Mouse (Mus musculus): ENCODE measurements at regions not wholly inside any gene's neighbourhood (a gene's known extent, or its start where the extent isn't known, plus 50 kb on each side); places are given as distances from the start of the nearest gene placed in this dataset.
"Not testable (repeated sequence)": the region's sequence is repeated elsewhere in the genome, so short reads cannot be mapped to it uniquely, and the experiment has no call there.

DNA sequence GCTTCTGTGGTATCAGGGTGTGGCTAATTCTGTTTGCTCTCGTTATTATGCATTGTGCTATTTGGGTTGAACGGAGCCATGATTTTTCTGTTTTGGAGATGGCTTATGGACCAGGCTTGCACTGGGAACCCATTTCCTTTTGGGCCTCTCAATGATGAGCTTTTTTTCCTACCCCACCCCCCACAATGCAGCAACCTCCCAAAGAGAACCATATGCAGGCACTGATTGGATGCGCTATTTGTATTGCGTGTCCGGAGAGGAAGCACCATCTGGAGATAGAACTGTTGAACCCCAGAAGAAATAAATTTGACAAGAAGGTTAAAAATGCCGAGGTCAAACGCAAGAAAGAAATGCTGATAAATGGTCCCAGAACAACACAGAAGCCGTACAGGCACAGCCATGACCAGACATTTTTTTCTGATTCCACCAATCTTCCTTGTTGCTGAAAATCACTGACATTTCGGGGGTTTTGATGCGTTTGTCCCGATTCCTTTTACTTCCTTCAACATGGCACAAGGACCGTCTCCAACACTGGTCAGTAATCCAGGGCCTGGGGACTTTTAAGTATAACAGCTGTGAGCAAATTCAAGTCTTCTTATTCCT, 85.3 kb upstream of the Cpsf6 start:
- intact Hi-C loops (cut with DNase I) = no loop called here

DNA sequence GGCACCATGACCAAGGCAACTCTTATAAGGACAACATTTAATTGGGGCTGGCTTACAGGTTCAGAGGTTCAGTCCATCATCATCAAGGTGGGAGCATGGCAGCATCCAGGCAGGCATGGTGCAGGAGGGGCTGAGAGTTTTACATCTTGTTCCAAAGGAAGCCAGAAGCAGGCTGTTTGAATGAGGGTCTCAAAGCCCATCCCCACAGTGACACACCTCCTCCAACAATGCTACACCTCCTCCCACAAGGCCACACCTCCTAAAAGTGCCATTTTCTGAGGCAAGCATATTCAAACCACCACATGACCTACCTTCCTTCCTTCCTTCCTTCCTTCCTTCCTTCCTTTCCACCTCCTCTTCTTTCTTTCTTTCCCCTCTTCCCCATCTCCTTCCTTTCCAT, 84.5 kb upstream of the Cpsf6 start:
- intact Hi-C loops (cut with DNase I) = not testable (repeated sequence)

DNA sequence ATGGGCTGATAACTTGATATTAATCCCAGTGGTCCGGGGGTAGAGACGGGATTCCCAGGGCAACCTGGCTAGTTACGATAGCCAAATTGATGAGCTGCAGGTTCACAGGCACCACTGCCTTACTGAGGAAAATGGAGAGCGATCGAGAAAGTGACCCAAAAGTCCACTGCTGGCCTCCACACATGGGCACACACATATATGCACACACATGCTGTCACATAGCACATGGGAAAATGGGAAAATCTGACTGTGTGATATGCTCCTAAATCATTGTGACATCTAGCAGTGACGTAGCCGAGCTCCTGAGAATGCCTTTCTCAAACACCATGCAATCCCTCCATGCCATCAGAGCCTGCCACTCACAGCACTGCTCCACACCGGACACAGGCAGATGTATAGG, 83.8 kb upstream of the Cpsf6 start:
- intact Hi-C loops (cut with DNase I) = no loop called here

DNA sequence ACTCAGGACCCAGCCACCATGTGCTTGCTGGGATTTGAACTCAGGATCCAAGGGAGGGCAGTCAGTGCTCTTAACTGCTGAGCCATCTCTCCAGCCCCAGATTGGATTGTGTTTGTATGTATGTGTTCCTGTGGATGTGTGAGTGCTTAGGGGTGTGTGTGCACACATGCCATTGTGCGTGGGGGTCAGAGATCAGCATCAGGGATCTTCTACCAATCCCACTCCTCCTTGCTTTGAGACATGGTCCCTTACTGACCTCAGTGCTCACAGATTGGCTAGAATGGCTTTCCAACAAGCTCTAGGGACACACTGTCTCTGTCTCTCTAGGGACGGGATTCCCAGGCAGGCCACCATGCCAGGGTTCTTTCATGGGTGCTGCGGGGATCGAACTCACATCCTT, 83.1 kb upstream of the Cpsf6 start:
- intact Hi-C loops (cut with DNase I) = no loop called here

DNA sequence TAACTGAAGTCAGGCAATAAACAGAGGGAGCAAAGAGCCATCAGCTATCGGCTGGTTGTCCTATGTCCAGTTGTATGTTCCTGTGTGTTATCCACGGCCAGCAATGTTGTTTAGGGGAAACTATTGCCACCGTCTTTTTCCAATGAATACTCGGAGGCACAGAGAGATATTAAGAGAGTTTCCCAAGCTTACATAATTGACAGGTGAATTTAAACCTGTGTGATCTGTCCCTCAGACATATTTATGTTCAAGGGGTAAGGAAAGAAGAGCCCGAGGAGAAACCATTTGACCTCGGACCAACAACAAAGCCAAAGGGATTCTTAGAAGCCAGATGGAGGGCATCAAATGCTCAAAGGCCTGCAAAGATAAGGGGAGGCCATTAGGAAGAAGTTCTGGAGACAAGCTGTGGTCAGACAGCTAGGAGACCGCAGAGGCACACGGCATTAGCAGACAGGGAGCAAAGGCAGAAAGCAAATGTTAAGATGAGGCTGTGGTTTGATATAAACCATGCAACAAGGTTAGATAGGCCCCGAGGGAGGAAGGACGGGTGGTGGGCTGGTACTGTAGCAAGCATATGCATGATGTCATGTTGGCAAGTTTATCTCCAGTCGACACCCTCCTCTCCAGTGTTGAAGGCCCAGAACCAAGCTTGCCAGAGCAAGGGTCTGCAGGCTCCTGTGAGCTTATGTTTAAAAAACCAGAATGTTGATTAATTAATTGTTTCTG, 82.1 kb upstream of the Cpsf6 start:
- intact Hi-C loops (cut with DNase I) = no loop called here

DNA sequence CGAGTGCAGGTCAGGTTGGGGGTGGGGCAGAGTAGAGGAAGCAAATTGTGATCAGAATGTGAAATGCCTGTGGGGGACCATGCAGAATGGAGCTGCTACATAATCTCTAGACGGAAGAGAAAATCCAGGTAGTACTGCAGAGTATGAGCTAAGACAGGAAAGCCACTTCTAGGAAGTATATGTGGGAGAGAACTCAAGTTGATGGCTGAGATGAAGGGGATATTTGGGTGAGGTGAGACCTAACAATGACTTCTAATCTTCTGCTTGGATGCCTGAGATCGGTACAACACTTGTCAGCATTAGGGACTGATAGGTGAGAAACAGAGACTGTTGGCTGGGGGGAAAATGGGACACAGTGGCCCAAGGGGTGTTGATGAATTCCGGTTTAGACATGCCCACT, 81.4 kb upstream of the Cpsf6 start:
- intact Hi-C loops (cut with DNase I) = no loop called here

DNA sequence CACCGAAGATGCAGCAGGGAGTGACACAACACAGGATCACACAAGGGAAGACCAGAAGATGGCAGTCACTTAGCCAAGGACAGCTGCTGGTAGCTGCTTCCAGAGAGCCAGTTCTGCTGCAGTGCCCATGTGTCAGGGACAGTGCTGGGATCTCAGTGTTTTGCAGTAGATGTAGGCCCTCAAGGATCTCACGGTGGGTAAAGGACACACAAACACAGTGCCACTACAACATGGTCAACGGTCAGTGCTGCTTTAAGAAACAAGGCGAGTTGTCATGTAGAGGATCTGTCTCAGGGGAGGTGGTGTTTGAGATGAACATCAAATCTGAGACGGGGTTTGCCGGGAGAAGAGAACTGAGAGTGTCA, 80.5 kb upstream of the Cpsf6 start:
- intact Hi-C loops (cut with DNase I) = no loop called here

DNA sequence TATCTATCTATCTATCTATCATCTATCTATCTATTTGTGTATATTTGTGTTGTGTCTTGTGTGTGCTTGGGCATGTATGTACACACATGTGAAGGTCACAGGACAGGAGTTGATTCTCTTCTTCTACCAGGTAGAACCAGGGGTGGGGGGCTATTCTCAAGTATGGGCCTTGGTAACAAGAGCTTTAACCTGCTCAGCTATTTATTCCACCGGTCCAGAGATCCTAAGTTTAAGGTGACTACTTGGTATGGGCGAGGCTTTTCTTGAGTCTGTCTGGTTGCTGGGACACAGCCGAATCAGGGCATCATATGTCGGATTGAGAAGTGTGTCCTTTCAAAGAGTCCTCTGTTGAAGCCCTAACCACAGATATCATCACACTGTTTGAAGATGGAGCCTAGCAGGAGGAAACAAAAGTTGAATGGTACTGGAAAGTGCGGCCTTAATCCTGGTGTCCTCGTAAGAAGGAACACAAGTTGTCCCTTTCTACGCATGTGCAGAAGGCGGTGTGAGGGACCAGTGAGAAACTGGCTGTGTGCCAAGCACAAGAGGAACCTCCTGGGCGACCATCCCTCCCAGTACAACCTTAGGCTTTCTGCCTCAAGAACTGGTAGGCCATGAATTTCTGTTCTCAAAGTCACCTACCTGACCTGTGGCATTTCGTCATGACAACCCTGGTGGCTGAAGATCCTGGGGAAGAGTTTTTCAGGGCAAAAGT, 80.0 kb upstream of the Cpsf6 start:
- intact Hi-C loops (cut with DNase I) = no loop called here

DNA sequence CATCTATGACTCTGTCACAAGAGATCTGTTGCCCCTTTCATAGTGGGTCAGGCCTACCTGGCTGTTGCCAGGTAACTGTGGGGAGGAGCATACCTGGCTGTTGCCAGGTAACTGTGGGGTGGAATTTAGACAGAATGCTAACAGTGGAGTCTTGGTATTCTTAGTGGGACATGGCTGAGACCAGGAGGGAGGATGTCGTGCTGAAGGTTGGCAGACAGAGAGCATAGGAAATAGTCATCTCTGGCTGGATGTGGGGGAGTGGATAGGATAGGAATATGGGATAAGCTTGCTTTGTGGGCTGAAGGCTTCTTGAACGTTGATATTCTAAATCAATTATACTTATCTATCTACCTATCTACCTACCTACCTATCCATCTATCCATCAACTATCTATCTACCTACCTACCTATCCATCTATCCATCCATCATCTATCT, 79.2 kb upstream of the Cpsf6 start:
- intact Hi-C loops (cut with DNase I) = no loop called here

DNA sequence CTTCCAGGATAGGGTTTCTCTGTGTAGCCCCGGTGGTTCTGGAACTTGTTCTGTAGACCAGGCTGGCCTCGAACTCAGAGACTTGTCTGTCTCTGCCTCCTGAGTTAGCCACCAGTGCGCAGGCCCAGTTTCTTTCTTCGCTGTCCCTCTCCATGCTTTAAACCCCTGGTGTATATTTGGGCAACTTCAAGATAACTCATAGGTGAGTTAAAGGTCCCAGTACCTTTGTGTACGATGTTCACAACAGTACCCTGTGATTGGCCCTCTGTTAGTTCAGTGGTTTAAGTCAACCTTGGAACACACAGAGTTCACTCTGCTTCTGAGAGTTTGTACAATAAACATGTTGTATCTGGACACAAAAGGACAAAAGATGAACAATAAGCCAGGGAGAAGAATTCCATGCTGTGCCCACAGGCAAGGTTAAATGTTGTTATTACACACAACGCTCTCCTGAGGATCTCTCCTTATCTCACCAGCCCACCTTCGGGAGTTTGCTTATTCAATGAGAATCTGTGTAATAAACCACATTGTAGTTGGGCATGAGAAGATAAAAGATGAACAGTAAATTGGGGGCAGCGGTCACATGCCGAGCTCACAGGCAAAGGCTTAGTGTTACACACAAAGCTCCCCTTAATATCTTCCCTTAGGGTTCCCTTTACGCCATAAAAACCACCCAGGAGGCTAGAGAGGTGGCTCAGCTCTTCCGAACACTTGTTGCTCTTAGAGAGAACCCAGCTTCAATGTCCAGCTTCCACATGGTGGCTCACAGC, 78.6 kb upstream of the Cpsf6 start:
- intact Hi-C loops (cut with DNase I) = no loop called here

DNA sequence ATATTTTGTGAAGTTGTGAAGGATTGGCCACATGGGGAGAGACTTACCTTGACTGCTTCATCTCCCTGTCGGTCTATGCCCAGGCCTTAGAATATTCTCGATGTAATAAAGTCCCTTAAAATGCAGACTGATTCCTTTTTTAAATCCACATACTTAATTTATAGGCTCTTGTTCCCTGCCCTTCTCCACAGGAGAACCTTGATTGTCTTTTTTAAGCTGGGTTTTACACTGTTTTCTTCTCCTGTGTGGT, 77.8 kb upstream of the Cpsf6 start:
- intact Hi-C loops (cut with DNase I) = no loop called here

DNA sequence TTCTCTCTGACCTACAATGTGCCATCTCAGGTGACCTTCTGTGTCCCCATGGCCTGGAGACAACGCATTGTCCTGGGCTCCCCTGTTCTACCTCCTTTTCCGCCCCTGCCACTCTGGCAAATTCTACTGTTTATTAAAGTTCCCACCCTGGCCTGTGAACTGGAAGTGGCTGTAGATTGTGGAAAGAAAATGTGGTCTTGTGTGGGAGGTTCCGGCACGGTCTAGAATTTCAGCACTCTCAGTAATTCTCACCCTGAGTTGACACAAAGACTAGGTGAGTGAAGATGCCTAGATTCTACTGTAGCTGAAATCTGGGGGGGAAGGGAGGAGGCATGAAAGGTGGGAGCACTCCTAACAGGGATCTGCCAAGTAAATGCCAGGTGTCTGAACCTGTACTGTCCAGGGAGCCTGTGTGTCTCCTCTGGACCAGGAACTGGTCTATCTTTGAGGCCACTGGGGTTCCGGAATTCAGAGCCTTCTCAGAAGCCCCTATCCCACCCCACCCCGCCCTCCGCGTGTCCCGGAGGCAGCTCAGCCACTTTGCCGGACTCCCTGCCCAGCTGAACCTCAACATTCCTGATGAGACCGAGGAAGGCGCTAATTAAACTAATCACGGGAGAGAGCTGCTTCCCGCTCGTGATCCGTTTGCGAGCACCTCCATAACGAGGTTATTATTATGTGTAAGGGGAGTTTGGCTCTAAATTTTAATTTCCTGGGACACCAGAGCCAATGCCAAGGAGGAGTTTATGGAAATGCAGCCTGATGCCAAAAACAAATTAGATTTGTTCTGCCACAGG, 77.3 kb upstream of the Cpsf6 start:
- intact Hi-C loops (cut with DNase I) = no loop called here

DNA sequence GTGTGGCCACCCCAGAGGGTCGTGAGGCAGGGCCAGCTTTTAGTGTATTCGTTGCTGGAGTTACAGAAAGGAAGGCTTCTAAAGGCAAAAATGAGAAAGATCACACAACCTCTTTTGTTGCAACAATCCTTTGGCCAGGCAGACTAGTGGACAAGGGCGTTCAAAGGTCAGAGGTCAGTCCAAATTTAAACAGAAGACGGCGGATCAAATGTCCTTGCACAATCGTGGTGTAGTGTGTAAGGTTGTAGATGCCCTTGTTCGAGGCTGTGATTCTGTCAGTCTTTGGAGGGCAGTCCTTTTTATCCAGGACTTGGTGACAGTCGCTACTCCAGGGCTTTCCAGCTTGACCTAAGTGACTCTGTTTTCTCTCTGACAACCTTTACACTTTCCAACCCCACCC, 76.6 kb upstream of the Cpsf6 start:
- intact Hi-C loops (cut with DNase I) = no loop called here

DNA sequence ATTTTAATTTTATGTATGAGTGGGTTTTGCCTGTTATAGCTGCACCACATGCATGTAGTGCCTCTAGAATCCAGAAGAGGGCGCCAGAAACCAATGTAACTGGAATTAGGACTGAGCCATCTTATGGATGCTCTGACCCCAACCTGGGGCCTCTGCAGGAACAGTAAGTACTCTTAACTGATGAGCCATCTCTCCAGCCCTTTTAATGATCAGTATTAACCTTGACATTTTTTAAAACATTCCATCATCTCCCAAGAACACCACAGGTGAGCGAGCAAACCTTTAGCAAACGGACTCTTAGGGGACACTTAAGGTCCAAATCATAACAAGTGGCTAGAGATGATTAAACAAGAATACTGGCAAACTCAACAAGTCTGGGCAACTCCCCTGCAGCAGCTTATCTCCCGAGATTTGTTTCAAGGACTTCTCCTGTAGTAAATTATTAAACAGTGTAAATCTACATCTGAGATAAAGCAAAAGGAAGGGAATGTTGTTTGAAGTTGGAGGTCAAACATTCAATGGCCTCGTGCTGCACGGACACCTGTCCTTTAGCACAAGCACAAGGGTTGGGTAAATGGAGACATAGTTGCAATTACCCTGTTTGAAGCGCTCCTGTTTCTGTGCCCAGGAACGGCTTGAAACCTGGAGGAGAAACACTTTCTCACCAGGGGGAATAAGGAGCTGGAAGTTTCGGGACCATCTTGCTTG, 75.9 kb upstream of the Cpsf6 start:
- intact Hi-C loops (cut with DNase I) = loop anchor here (2.0 kb wide), 1 partner anchor 221 kb away; no protein-coding TSS in a partner anchor

DNA sequence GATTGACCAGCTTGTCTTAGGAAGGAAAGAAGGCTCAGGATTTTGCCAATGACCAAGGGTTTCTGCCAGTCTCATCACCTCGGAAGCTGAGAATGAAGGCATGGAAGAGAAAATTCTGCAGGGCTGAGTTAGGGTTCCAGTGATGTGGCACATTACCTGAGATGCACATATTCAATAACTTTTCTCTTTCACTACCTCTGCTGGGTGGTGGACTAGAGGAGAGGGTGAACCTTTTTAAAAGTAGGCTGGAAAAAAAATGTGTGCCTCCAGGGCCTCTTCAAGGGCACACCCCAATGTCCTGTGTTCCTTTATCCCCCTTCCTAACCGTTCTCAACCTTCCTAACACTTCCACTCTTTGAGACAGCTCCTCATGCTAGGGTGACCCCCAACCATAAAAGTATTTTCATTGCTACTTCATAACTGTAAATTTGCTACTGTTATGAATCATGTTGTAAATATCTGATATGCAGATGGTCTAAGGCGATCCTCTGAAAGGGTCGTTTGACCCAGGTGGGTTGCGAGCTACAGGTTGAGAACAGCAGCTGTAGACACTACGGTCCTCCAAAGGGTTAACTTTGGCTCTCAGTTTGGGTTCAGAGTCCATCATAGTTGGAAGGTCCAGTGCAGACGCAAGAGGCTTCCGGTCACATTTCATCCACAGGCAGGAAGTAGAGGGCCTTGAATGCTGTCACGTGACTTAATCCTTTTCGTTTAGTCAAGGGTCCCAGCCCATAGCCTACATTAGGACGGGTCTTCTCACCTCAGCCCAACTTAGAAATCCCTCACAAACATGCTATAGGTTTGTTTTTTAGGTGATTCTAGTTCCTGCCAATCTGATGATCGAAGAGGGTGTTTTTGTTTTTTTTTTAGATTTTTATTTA, 75.1 kb upstream of the Cpsf6 start:
- intact Hi-C loops (cut with DNase I) = loop anchor here (2.0 kb wide), 1 partner anchor 222 kb away; no protein-coding TSS in a partner anchor

DNA sequence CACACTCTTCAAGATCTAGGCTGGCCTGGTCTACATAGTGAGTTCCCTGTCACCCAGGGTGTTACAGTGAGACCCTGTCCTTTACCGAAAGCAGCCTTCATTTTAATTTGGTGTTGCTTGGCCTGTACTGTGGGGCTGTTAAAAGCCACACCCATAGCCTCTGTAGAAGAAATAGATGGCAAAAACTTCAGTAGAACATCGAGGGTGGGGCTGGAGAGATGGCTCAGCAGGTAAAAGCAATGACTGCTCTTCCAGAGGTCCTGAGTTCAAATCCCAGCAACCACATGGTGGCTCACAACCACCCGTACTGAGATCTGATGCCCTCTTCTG, 74.3 kb upstream of the Cpsf6 start:
- intact Hi-C loops (cut with DNase I) = loop anchor here (2.0 kb wide), 1 partner anchor 223 kb away; no protein-coding TSS in a partner anchor

DNA sequence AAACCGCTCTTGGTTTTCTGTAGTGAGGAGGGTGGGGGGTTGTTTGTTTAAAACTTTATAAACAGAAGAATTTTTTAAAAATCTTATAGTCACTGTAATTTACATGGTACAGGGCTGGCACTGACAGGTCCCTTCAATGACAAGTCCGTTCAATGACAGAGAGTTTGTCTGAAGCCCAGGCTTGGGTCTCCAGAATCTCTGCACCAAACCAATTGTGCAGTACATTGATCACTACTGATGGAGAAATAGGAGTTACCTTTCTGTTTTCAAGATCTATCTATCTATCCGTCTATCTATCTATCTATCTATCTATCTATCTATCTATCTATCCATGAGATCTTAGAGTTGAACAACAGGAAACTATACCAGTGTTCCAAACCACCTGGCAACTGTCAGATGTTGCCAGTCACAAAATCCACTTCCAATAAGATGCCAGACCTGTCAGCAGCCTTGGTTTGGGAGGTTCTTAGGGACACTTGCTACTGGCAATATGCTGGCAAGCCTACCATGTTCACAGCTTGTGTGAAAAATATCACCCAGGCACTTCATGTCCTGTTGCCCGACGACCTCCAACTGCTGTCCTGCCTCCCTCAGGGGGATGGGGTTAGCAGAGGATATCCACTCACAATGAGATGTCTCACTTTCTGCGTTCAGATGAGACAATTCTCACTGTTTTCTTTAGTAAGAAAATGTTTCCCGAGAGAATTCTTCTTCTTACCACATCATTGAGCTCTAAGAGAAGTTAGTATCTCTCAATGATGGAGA, 73.8 kb upstream of the Cpsf6 start:
- intact Hi-C loops (cut with DNase I) = loop anchor here (2.0 kb wide), 1 partner anchor 223 kb away; no protein-coding TSS in a partner anchor

DNA sequence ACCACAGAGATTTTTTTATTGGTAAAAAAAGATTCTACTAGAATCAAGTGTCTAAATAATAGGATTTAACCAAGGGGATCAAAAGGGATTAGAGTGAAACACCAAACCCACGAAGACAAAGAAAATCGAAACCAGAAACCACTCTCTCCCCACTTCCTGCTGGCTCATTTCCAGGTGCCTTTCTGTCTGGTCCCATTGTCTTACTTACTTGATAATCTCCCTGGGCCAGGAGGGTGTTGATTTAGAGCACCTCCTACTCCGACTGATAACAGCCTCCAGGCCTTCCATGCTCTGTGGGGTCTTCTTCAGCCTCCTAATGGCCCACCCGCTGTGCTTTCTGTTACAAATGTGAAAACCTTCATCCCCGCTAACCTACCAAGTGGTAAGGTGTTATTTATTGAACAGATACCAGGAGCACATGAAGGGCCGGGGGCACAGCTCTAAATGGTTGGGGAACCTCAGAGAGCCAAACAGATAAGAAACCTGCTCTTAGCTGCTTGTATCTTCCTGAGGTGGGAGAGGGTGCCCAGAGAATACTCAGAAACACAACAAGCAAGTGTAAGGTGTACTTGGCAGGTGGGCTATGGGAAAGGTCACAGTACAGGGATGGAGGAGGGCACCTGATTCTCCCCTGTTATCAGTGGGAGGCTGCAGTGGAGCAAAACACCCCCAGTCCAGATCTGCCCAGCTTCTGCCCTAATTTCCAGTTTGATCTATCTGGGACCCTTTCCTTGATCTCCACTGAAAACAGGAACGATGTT, 72.6 kb upstream of the Cpsf6 start:
- intact Hi-C loops (cut with DNase I) = no loop called here
